Mouse (Mus musculus) heart, adult 18-20 months (tissue): ENCODE measurements at regions not wholly inside any gene's neighbourhood (a gene's known extent, or its start where the extent isn't known, plus 50 kb on each side); places are given as distances from the start of the nearest gene placed in this dataset.

Source experiments
- DNase-seq, 2 experiments: peaks; one replicate each; pipeline ENCODE4 v3.0.0; 2021 to 2022; ENCODE audit warnings: mixed read lengths in 1 of 2

- no peak for DNase-seq
These were observed 148.3 kb upstream of the Irf2bp2 start for GRCm38 (mm10) chr8:126742081-126742480.

GRCm38 (mm10) chr8:126741031-126741430, 147.2 kb upstream of the Irf2bp2 start:
- DNase-seq = no peak

- no peak for DNase-seq
These were observed 146.0 kb upstream of the Irf2bp2 start for GRCm38 (mm10) chr8:126739768-126740167.

- no peak for DNase-seq
These were observed 143.2 kb upstream of the Irf2bp2 start for GRCm38 (mm10) chr8:126737032-126737431.

GRCm38 (mm10) chr8:126736441-126736962, 142.7 kb upstream of the Irf2bp2 start:
- peak; percentile 92 to 98 for DNase-seq

GRCm38 (mm10) chr8:126735488-126736440, 142.0 kb upstream of the Irf2bp2 start:
- peak; percentile 97 to 98 for DNase-seq

GRCm38 (mm10) chr8:126734743-126735487, 141.1 kb upstream of the Irf2bp2 start:
- no peak for DNase-seq

GRCm38 (mm10) chr8:126733779-126734178, 140.0 kb upstream of the Irf2bp2 start:
- DNase-seq = no peak

GRCm38 (mm10) chr8:126733307-126733706, 139.5 kb upstream of the Irf2bp2 start:
- DNase-seq = no peak

GRCm38 (mm10) chr8:126730017-126730631, 136.3 kb upstream of the Irf2bp2 start:
- no peak for DNase-seq

- no peak for DNase-seq
These were observed 135.3 kb upstream of the Irf2bp2 start for GRCm38 (mm10) chr8:126728987-126729632.

- no peak for DNase-seq
These were observed 134.3 kb upstream of the Irf2bp2 start for GRCm38 (mm10) chr8:126728135-126728534.

GRCm38 (mm10) chr8:126727068-126727467, 133.3 kb upstream of the Irf2bp2 start:
- no peak for DNase-seq

- DNase-seq = no peak
These were observed 129.7 kb upstream of the Irf2bp2 start for GRCm38 (mm10) chr8:126723259-126724122.

- DNase-seq = peak in 1 of 2 experiments; percentile 72
These were observed 127.8 kb upstream of the Irf2bp2 start for GRCm38 (mm10) chr8:126721621-126722020.

- DNase-seq = no peak
These were observed 126.8 kb upstream of the Irf2bp2 start for GRCm38 (mm10) chr8:126720473-126721145.

- DNase-seq = no peak
These were observed 126.0 kb upstream of the Irf2bp2 start for GRCm38 (mm10) chr8:126719748-126720147.

GRCm38 (mm10) chr8:126717652-126718155, 123.9 kb upstream of the Irf2bp2 start:
- DNase-seq = no peak

GRCm38 (mm10) chr8:126715666-126716065, 121.9 kb upstream of the Irf2bp2 start:
- DNase-seq = no peak

GRCm38 (mm10) chr8:126713602-126714145, 119.9 kb upstream of the Irf2bp2 start:
- DNase-seq = no peak
